In the genomic region with DNA sequence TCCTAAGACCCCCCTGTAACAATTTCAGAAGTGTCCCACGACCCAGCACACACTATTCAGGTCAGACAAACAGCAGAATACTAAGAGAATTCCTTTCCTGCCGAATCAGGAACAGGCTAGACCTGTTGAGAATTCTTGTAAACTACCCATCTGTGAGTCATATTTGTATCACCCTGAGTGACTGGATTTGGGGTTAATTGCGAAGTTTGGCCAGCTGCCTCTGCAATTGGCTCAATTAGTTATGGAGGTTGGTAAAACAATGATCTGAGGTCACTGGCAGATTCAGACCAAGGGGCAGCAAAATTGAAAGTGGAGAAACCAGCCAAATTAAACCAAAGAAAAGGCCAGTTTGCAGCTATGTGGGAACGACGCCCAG, we compare ENCODE assay signal across 8 mouse cellular contexts.
A peak's percentile ranks its signal among the peaks of the same experiment; 100 is the strongest.
DNase-seq lines count a peak whose midpoint lies in the region; ATAC-seq and TF ChIP-seq lines count a peak whose summit lies in the region.

No protein-coding gene starts in this region.

- peaks cover 18% of the 10 kb centered on the region for H3K4me1 ChIP-seq in forebrain, embryonic 14.5 days (ENCODE audit: control insufficient read depth, insufficient read depth, low read length)
- peaks cover 32% of the 10 kb centered on the region for H3K4me1 ChIP-seq in forebrain, embryonic 10.5 days
- no peaks in the 10 kb centered on the region; the same call in 1 of the 2 replicates for H3K4me1 ChIP-seq in kidney, adult 2 months (ENCODE audit: control insufficient read depth, insufficient read depth, low read length)
- peaks cover 31% of the 10 kb centered on the region for H3K4me1 ChIP-seq in limb, embryonic 14.5 days (ENCODE audit: control insufficient read depth, insufficient read depth, low read length)

- no peak overlapping the region for H3K9ac ChIP-seq in forebrain, embryonic 14.5 days (ENCODE audit: low read length)
- no peak overlapping the region for H3K9ac ChIP-seq in limb, embryonic 14.5 days (ENCODE audit: low read depth, low read length, severe bottlenecking)

- H3K36me3 ChIP-seq in forebrain, embryonic 14.5 days (ENCODE audit: control insufficient read depth, insufficient read depth, low read length), result no peaks in the 10 kb centered on the region
- no peaks in the 10 kb centered on the region for H3K36me3 ChIP-seq in forebrain, embryonic 10.5 days (replicated peaks)
- H3K36me3 ChIP-seq in kidney, adult 2 months (ENCODE audit: control insufficient read depth, insufficient read depth, low read length), result no peaks in the 10 kb centered on the region
- H3K36me3 ChIP-seq in limb, embryonic 14.5 days (ENCODE audit: control insufficient read depth, insufficient read depth, low read length), result no peaks in the 10 kb centered on the region

- no peak overlapping the region for H3K4me3 ChIP-seq in forebrain, embryonic 14.5 days (ENCODE audit: low read depth, low read length)
- no peak overlapping the region for H3K4me3 ChIP-seq in forebrain, embryonic 10.5 days
- H3K4me3 ChIP-seq in kidney, adult 2 months (ENCODE audit: insufficient read depth, low read depth, low read length), result no peak overlapping the region
- H3K4me3 ChIP-seq in limb, embryonic 14.5 days (replicated peaks; ENCODE audit: low read length), result no peak overlapping the region

- 0 out of 2 replicates have a peak overlapping the region, but pooled peaks have one; percentile 9 for H3K4me2 ChIP-seq in forebrain, embryonic 14.5 days (ENCODE audit: low read length)
- H3K4me2 ChIP-seq in limb, embryonic 14.5 days (replicated peaks; ENCODE audit: low read depth, low read length, severe bottlenecking), result 0 out of 2 replicates have a peak overlapping the region, but pooled peaks have one; percentile 10

- 32% methylated on average over 5 of the region's 5 CpGs for WGBS in forebrain, embryonic 14.5 days
- 61% methylated on average over 5 of the region's 5 CpGs for WGBS in forebrain, embryonic 10.5 days
- WGBS in kidney, adult 2 months, result 26% methylated on average over 5 of the region's 5 CpGs
- WGBS in limb, embryonic 14.5 days, result 20% methylated on average over 5 of the region's 5 CpGs

- H3K27me3 ChIP-seq in forebrain, embryonic 14.5 days (replicated peaks; ENCODE audit: control insufficient read depth, insufficient read depth, low read length), result no peaks in the 10 kb centered on the region
- no peaks in the 10 kb centered on the region for H3K27me3 ChIP-seq in forebrain, embryonic 10.5 days (ENCODE audit: poor library complexity, severe bottlenecking)
- no peaks in the 10 kb centered on the region for H3K27me3 ChIP-seq in kidney, adult 2 months (replicated peaks; ENCODE audit: control insufficient read depth, insufficient read depth, low read length)
- H3K27me3 ChIP-seq in limb, embryonic 14.5 days (ENCODE audit: control insufficient read depth, insufficient read depth, low read length), result no peaks in the 10 kb centered on the region

- no peak for TF ChIP-seq CTCF in kidney, adult 2 months (conservative IDR thresholded peaks at IDR 0.05; ENCODE audit: insufficient read depth, insufficient read length, low read depth, low read length)

- ATAC-seq in forebrain, embryonic 14.5 days, result peak; percentile 68; the same call in 1 of the 2 replicates
- ATAC-seq in limb, embryonic 14.5 days (ENCODE audit: low FRiP score, low read depth), result 0 out of 2 replicates have a peak, but pooled peaks have one; percentile 26

- DNase-seq in forebrain, embryonic 14.5 days (ENCODE audit: low spot score), result peak; percentile 72
- no peak for DNase-seq in forebrain, embryonic 10.5 days (ENCODE audit: extremely low spot score, low spot score)
- DNase-seq in urinary bladder, postnatal 14 days (ENCODE audit: low spot score), result peak; percentile 52
- no peak for DNase-seq in urinary bladder, adult 2 months (ENCODE audit: low spot score)
- peak; percentile 56 for DNase-seq in kidney, adult 2 months
- DNase-seq in limb, embryonic 14.5 days (ENCODE audit: low spot score), result peak; percentile 38
- no peak for DNase-seq in thymus, postnatal 25 days
- DNase-seq in lung, adult 18-20 months, result no peak

- H3K9me3 ChIP-seq in forebrain, embryonic 14.5 days (replicated peaks; ENCODE audit: control insufficient read depth, low read length), result no peaks in the 10 kb centered on the region
- H3K9me3 ChIP-seq in forebrain, embryonic 10.5 days, result no peaks in the 10 kb centered on the region
- H3K9me3 ChIP-seq in limb, embryonic 14.5 days (ENCODE audit: control insufficient read depth, low read length), result no peaks in the 10 kb centered on the region

- H3K27ac ChIP-seq in forebrain, embryonic 14.5 days (ENCODE audit: low read depth, low read length), result no peak overlapping the region
- H3K27ac ChIP-seq in forebrain, embryonic 10.5 days, result no peak overlapping the region
- no peak overlapping the region for H3K27ac ChIP-seq in kidney, adult 2 months (ENCODE audit: insufficient read depth, low read depth, low read length)
- no peak overlapping the region; the same call in 1 of the 2 replicates for H3K27ac ChIP-seq in limb, embryonic 14.5 days (replicated peaks; ENCODE audit: low read depth, low read length)

- no peak for TF ChIP-seq POLR2A in kidney, adult 2 months (IDR thresholded peaks at IDR 0.05; ENCODE audit: low read depth, low read length)
- TF ChIP-seq POLR2A in limb, embryonic 14.5 days (IDR thresholded peaks at IDR 0.05; ENCODE audit: borderline replicate concordance, extremely low read depth, insufficient read depth, insufficient read length), result no peak

Comparison
In these comparisons a context has a peak if more than half of its experiments do, and no peak if none do; other contexts are left out.
1. DNase-seq: peak in forebrain, embryonic 14.5 days (single experiment), urinary bladder, postnatal 14 days (single experiment), kidney, adult 2 months (single experiment) and limb, embryonic 14.5 days (single experiment); none in forebrain, embryonic 10.5 days (single experiment), urinary bladder, adult 2 months (single experiment), thymus, postnatal 25 days (single experiment) and lung, adult 18-20 months (0 of 2).